Mouse (Mus musculus): ENCODE measurements around the gene Epha1. TPM values are rescaled to one million over a fixed set of nuclear protein-coding genes. Genes with fewer than 3 reads are reported as not detected.
A peak's percentile ranks its signal among the peaks of the same experiment; 100 is the strongest.

Gene Epha1
- polyA plus RNA-seq (2012; ENCODE audit: insufficient read depth, insufficient read length, low replicate concordance, missing spikeins) = not detected in 2 replicates

DNA sequence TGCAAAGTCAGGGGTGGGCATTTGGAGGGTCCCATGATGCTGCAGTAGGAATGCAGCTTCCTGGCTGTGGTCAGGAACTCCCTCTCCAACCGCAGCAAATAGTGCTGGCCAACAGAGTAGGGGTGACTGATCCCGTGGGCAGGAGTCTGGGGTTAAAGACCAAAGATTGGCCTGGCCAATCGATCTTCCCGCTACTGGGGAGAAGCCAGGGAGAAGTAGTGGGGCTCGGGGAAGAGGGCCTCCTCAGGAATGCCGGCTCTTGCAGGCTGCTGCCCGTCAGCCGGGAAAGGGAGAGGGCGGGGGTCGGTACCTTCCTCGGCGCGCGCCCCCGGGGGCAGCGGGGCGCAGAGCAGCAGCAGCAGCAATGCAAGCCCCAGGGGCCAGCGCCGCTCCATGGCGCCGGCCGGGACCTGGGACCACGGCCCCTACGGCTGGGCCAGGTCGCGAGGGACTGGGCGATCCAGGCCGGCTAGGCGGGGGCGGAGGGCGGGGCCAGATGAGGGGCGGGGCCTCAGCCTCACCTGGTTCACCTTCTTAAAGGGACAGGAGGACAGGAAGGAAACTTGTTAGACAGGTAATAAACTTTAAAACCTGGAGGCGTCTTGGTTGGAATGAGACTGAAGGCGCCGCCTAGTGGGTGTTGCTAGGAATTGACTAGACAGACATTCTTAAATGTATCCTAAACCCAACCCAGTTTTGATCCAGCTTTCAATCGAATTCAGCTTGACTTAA is at the start of gene Epha1:
Epha1 (minus strand) TSS at position 453 of the 732 bp plus-strand sequence.
- H3K4me1 ChIP-seq (ENCODE audit: control insufficient read depth, insufficient read depth, low read length) = peaks cover 18% of the 10 kb centered on the region
- no peak for TF ChIP-seq POLR2A (IDR thresholded peaks at IDR 0.05; ENCODE audit: insufficient read depth, low read depth, low read length)
- TF ChIP-seq CTCF (IDR thresholded peaks at IDR 0.05; ENCODE audit: insufficient read depth, low read depth, low read length) = no peak
- H3K4me3 ChIP-seq (ENCODE audit: insufficient read depth, low read depth, low read length) = peak within 1 kb of the TSS; percentile 22; the same call in 1 of the 2 replicates
- H3K27ac ChIP-seq (ENCODE audit: insufficient read depth, low read depth, low read length) = no peak within 1 kb of the TSS
- 2% methylated on average over 36 of the region's 36 CpGs for WGBS

- WGBS = 86% methylated on average over 2 of the region's 2 CpGs
- TF ChIP-seq CTCF (IDR thresholded peaks at IDR 0.05; ENCODE audit: insufficient read depth, low read depth, low read length) = no peak
- no peak for TF ChIP-seq POLR2A (IDR thresholded peaks at IDR 0.05; ENCODE audit: insufficient read depth, low read depth, low read length)
- no peaks in the 10 kb centered on the region for H3K4me1 ChIP-seq (ENCODE audit: control insufficient read depth, insufficient read depth, low read length)
Measured at GRCm38 (mm10) chr6:42421439-42421838, 48.4 kb upstream of the Epha1 start.

GRCm38 (mm10) chr6:42419443-42419842 is 46.4 kb upstream of the Epha1 start:
- TF ChIP-seq CTCF (IDR thresholded peaks at IDR 0.05; ENCODE audit: insufficient read depth, low read depth, low read length) (no peak), POLR2A (IDR thresholded peaks at IDR 0.05; ENCODE audit: insufficient read depth, low read depth, low read length) (no peak)
- no peaks in the 10 kb centered on the region for H3K4me1 ChIP-seq (ENCODE audit: control insufficient read depth, insufficient read depth, low read length)
- no peak overlapping the region for H3K4me3 ChIP-seq (ENCODE audit: insufficient read depth, low read depth, low read length)
- WGBS = 80% methylated on average over 2 of the region's 2 CpGs
- H3K27ac ChIP-seq (ENCODE audit: insufficient read depth, low read depth, low read length) = no peak overlapping the region

More at GRCm38 (mm10) chr6:42421439-42421838, 48.4 kb upstream of the Epha1 start:
- Histone ChIP-seq H3K27ac (ENCODE audit: insufficient read depth, low read depth, low read length) (no peak overlapping the region), H3K4me3 (ENCODE audit: insufficient read depth, low read depth, low read length) (no peak overlapping the region)

DNA sequence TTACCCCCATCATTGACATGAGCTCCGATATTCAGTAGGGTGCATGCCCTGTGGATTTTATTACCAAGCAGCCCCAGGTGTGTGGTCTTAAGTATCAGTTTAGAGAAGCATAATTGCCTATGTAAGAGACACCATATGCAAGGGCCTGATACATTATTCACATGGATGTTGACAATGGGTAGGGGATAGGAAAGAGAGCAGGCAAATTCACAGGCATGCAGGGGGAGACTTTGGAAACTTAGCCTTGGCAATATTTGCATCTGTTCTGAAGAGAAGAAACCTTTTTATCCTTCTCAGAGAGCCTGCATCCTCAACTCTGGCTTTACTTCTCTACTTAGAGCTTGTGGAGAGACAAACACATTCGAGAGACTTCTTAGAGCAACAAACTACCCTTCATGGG is 32.1 kb upstream of the Epha1 start, which contains the start of gene Tas2r135:
Tas2r135 (plus strand) TSS at position 301 of the 400 bp plus-strand sequence.
- Histone ChIP-seq H3K4me1 (ENCODE audit: control insufficient read depth, insufficient read depth, low read length) (no peaks in the 10 kb centered on the region), H3K27ac (ENCODE audit: insufficient read depth, low read depth, low read length) (no peak within 1 kb of the TSS), H3K4me3 (ENCODE audit: insufficient read depth, low read depth, low read length) (no peak within 1 kb of the TSS)
- TF ChIP-seq CTCF (IDR thresholded peaks at IDR 0.05; ENCODE audit: insufficient read depth, low read depth, low read length) (no peak), POLR2A (IDR thresholded peaks at IDR 0.05; ENCODE audit: insufficient read depth, low read depth, low read length) (no peak)
- 88% methylated on average over 2 of the region's 2 CpGs for WGBS

DNA sequence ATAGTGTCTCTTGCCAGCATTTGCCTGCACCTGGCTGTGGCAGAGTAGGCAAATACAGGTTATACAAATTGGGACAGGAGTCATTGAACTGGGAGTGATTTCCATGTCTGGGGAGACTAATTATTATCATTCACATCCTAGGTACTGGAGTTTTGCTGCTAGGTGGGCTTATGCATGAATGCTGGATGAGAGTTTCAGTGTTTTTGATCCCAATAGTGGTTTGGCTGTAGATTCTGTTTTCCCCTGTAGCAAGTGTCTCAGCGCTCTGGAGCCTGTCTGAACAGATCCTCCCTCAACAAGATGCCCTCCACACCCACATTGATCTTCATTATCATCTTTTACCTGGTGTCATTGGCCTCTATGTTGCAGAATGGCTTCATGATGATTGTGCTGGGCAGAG is 26.9 kb upstream of the Epha1 start, which contains the start of gene Tas2r143:
Tas2r143 (plus strand) TSS at position 301 of the 400 bp plus-strand sequence.
- H3K4me1 ChIP-seq (ENCODE audit: control insufficient read depth, insufficient read depth, low read length) = no peaks in the 10 kb centered on the region
- H3K27ac ChIP-seq (ENCODE audit: insufficient read depth, low read depth, low read length) = no peak within 1 kb of the TSS
- H3K4me3 ChIP-seq (ENCODE audit: insufficient read depth, low read depth, low read length) = no peak within 1 kb of the TSS
- WGBS = 94% methylated on average over 1 of the region's 1 CpGs
- no peak for TF ChIP-seq POLR2A (IDR thresholded peaks at IDR 0.05; ENCODE audit: insufficient read depth, low read depth, low read length)
- no peak for TF ChIP-seq CTCF (IDR thresholded peaks at IDR 0.05; ENCODE audit: insufficient read depth, low read depth, low read length)

DNA sequence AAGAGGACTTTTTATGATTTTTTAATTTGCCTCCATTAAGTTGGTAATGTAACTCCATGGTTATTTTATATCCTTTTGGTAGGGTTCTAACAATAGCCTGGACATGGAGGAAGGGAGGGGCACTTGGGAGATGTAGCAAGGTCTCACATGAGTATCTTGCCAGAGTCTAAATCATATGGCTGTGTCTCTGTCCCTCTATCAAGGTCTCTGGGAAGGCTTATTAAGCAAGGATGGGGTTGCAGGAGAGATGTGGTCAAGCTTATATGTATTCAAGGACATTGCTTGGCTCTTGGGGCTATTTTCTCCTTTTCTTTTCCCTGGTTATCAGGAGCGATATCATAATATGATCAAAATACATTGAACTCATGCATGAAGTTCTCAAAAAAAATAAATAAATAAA is 25.9 kb upstream of the Epha1 start:
- TF ChIP-seq POLR2A (IDR thresholded peaks at IDR 0.05; ENCODE audit: insufficient read depth, low read depth, low read length) (no peak), CTCF (IDR thresholded peaks at IDR 0.05; ENCODE audit: insufficient read depth, low read depth, low read length) (no peak)

DNA sequence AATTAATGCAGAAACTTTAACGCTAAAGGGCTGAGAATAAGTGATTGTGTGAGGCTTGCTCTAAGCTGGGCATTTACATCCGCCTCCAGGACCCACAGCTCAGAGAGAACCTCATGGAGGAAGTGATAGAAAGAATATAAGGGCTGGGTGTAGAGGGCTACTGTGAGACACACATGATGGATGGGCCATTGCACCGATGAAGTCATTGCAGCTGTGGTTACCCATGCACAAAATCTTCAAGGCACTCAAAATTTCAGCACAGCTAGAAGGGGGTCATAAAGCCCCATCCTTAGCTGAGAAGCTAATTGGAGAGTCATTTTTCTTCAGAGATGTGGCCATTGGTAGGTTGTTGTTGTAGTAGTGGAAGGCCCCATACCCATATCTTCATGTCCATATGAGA is 25.2 kb upstream of the Epha1 start:
- Histone ChIP-seq H3K4me1 (ENCODE audit: control insufficient read depth, insufficient read depth, low read length) (no peaks in the 10 kb centered on the region), H3K27ac (ENCODE audit: insufficient read depth, low read depth, low read length) (no peak overlapping the region), H3K4me3 (ENCODE audit: insufficient read depth, low read depth, low read length) (no peak overlapping the region)
- WGBS = 88% methylated on average over 3 of the region's 3 CpGs
- TF ChIP-seq CTCF (IDR thresholded peaks at IDR 0.05; ENCODE audit: insufficient read depth, low read depth, low read length) (no peak), POLR2A (IDR thresholded peaks at IDR 0.05; ENCODE audit: insufficient read depth, low read depth, low read length) (no peak)

More for the DNA sequence above, 25.9 kb upstream of the Epha1 start:
- no peak overlapping the region for H3K4me3 ChIP-seq (ENCODE audit: insufficient read depth, low read depth, low read length)
- 100% methylated on average over 1 of the region's 1 CpGs for WGBS
- H3K4me1 ChIP-seq (ENCODE audit: control insufficient read depth, insufficient read depth, low read length) = no peaks in the 10 kb centered on the region
- H3K27ac ChIP-seq (ENCODE audit: insufficient read depth, low read depth, low read length) = no peak overlapping the region

GRCm38 (mm10) chr6:42397041-42397657 is 24.1 kb upstream of the Epha1 start:
- H3K4me1 ChIP-seq (ENCODE audit: control insufficient read depth, insufficient read depth, low read length) = no peaks in the 10 kb centered on the region
- H3K27ac ChIP-seq (ENCODE audit: insufficient read depth, low read depth, low read length) = no peak overlapping the region
- TF ChIP-seq POLR2A (IDR thresholded peaks at IDR 0.05; ENCODE audit: insufficient read depth, low read depth, low read length) = no peak
- no peak for TF ChIP-seq CTCF (IDR thresholded peaks at IDR 0.05; ENCODE audit: insufficient read depth, low read depth, low read length)
- 80% methylated on average over 3 of the region's 3 CpGs for WGBS
- no peak overlapping the region for H3K4me3 ChIP-seq (ENCODE audit: insufficient read depth, low read depth, low read length)
